Mouse (Mus musculus): ENCODE data around the gene Cym. TPM values are rescaled to one million over a fixed set of nuclear protein-coding genes. Genes with fewer than 3 reads are reported as not detected.

Gene Cym
- polyA plus RNA-seq, 1 experiment from 2014 or later, result 0.17 TPM

DNA sequence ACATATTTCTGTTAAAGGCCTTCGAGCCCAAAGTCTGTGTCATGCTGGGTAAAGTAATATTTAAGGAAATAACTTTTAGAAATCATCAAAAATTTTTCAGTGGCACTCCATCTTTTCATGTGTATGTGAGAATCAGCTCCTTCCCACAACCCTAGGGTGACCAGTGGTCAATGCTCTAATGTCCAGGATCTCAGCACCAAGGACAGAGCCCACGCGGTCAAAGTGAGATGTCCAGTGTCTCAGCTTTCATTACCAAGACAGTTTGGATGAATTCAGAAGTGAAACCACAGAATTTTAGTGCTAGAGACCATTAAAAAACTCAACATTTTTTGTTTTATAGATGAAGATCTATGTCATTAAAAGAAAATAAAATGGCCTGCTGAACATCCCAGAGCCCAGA, 49.6 kb downstream of the Cym start:
- no peaks in the 10 kb centered on the region for H3K36me3 ChIP-seq (ENCODE audit: control insufficient read depth, insufficient read depth, low read length)
- no peaks in the 10 kb centered on the region for H3K27me3 ChIP-seq (ENCODE audit: control insufficient read depth, insufficient read depth, low read length)
- WGBS (ENCODE audit: insufficient replicate concordance), result 64% methylated on average over 3 of the region's 3 CpGs
- no peak overlapping the region for H3K4me3 ChIP-seq (ENCODE audit: low read depth, low read length)
- no peaks in the 10 kb centered on the region for H3K9me3 ChIP-seq (replicated peaks; ENCODE audit: control insufficient read depth, low read length)
- no peak overlapping the region for H3K4me2 ChIP-seq
- ATAC-seq (replicated peaks; ENCODE audit: insufficient number of reproducible peaks, low FRiP score, low TSS enrichment), result no peak
- no peak overlapping the region for H3K9ac ChIP-seq (ENCODE audit: low read depth, low read length)
- no peak overlapping the region for H3K27ac ChIP-seq (ENCODE audit: low read depth, low read length)
- no peaks in the 10 kb centered on the region for H3K4me1 ChIP-seq (ENCODE audit: control insufficient read depth, insufficient read depth, low read length)

DNA sequence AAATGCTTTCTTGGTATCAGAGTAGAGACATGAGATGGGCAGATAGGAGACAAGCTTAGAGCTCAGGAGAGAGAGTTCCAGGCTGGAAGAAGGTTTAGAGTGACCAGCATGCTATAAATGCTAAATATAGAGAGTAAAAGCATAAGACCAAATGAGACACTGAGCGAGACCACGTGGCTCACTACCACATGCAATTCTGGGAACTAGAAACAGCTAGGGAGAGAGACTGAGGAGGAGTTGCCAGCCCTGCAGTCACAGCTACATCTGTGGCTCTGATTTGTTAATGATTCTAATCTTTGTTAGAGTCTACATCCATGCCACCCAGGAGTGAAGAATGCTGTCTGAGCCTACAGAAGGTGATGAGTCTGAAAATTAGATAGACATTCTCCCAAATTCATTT, 52.0 kb downstream of the Cym start:
- Histone ChIP-seq H3K9ac (ENCODE audit: low read depth, low read length) (no peak overlapping the region), H3K9me3 (replicated peaks; ENCODE audit: control insufficient read depth, low read length) (no peaks in the 10 kb centered on the region), H3K4me3 (ENCODE audit: low read depth, low read length) (no peak overlapping the region), H3K27ac (ENCODE audit: low read depth, low read length) (no peak overlapping the region), H3K36me3 (ENCODE audit: control insufficient read depth, insufficient read depth, low read length) (no peaks in the 10 kb centered on the region), H3K4me2 (no peak overlapping the region), H3K27me3 (ENCODE audit: control insufficient read depth, insufficient read depth, low read length) (no peaks in the 10 kb centered on the region), H3K4me1 (ENCODE audit: control insufficient read depth, insufficient read depth, low read length) (no peaks in the 10 kb centered on the region)
- no peak for ATAC-seq (replicated peaks; ENCODE audit: insufficient number of reproducible peaks, low FRiP score, low TSS enrichment)
- 74% methylated on average over 2 of the region's 2 CpGs for WGBS (ENCODE audit: insufficient replicate concordance)

GRCm38 (mm10) chr3:107162741-107163140, 58.8 kb downstream of the Cym start:
- no peak for ATAC-seq (replicated peaks; ENCODE audit: insufficient number of reproducible peaks, low FRiP score, low TSS enrichment)
- H3K4me2 ChIP-seq, result no peak overlapping the region
- WGBS (ENCODE audit: insufficient replicate concordance), result 83% methylated on average over 2 of the region's 2 CpGs
- no peak overlapping the region for H3K9ac ChIP-seq (ENCODE audit: low read depth, low read length)
- H3K9me3 ChIP-seq (replicated peaks; ENCODE audit: control insufficient read depth, low read length), result no peaks in the 10 kb centered on the region
- H3K4me1 ChIP-seq (ENCODE audit: control insufficient read depth, insufficient read depth, low read length), result no peaks in the 10 kb centered on the region
- no peak overlapping the region for H3K27ac ChIP-seq (ENCODE audit: low read depth, low read length)
- H3K27me3 ChIP-seq (ENCODE audit: control insufficient read depth, insufficient read depth, low read length), result peaks cover 12% of the 10 kb centered on the region
- no peak overlapping the region for H3K4me3 ChIP-seq (ENCODE audit: low read depth, low read length)
- H3K36me3 ChIP-seq (ENCODE audit: control insufficient read depth, insufficient read depth, low read length), result no peaks in the 10 kb centered on the region

Other genes with a start within 250 kb of the Cym start
- gene Kcna3, start 185.6 kb downstream of the Cym start, polyA plus RNA-seq (2014; fragmentation: Nextera tagmentation; extraction: Ambion mirVana), result 0.82 and 1.4 TPM in 2 replicates
- 0.06 and 0.13 TPM in 2 replicates for gene Kcna2, start 120.6 kb downstream of the Cym start, polyA plus RNA-seq (2014; fragmentation: Nextera tagmentation; extraction: Ambion mirVana)
- not detected in 2 replicates for gene Kcna10, start 38.7 kb downstream of the Cym start, polyA plus RNA-seq (2014; fragmentation: Nextera tagmentation; extraction: Ambion mirVana)
- not detected in 2 replicates for gene A630076J17Rik, start 8.9 kb upstream of the Cym start, polyA plus RNA-seq (2014; fragmentation: Nextera tagmentation; extraction: Ambion mirVana)
- gene Prok1, start 18.0 kb upstream of the Cym start, polyA plus RNA-seq (2014; fragmentation: Nextera tagmentation; extraction: Ambion mirVana), result not detected in 2 replicates
- gene Lamtor5, start 57.1 kb upstream of the Cym start, polyA plus RNA-seq (2014; fragmentation: Nextera tagmentation; extraction: Ambion mirVana), result 153 and 156 TPM in 2 replicates
- gene Slc16a4, start 69.5 kb upstream of the Cym start, polyA plus RNA-seq (2014; fragmentation: Nextera tagmentation; extraction: Ambion mirVana), result 1.5 and 3.0 TPM in 2 replicates
- 13.6 and 14.1 TPM in 2 replicates for gene Rbm15, start 111.9 kb upstream of the Cym start, polyA plus RNA-seq (2014; fragmentation: Nextera tagmentation; extraction: Ambion mirVana)
- 0.17 and 0.18 TPM in 2 replicates for gene Kcnc4, start 237.8 kb upstream of the Cym start, polyA plus RNA-seq (2014; fragmentation: Nextera tagmentation; extraction: Ambion mirVana)